Mouse (Mus musculus): Measurements from ENCODE around the gene Fam181b. TPM values are rescaled to one million over a fixed set of nuclear protein-coding genes. Genes with fewer than 3 reads are reported as not detected.

Gene Fam181b
- total RNA-seq, 1 experiment from 2014 or later = 4.3 TPM

Other genes starting within 250 kb of the Fam181b start
- gene Ddias, start 205.6 kb upstream of the Fam181b start, total RNA-seq (2021) = 2.4 TPM in 2 replicates
- gene Prcp, start 205.4 kb upstream of the Fam181b start, total RNA-seq (2021) = 20.3 and 26.9 TPM in 2 replicates

Data from adrenal gland, postnatal 14 days (tissue).